Mouse (Mus musculus) heart, embryonic 16.5 days (tissue): ENCODE measurements at regions not wholly inside any gene's neighbourhood (a gene's known extent, or its start where the extent isn't known, plus 50 kb on each side); places are given as distances from the start of the nearest gene placed in this dataset.

Source experiments
- ATAC-seq: fragments of 200-750 bp; cut with Nextera tagmentation; replicated peaks from 2 replicates; pipeline ENCODE4 v1.8.0; 2017; ENCODE audit warnings: moderate number of reproducible peaks; ENCODE audit not compliant: insufficient read depth, low FRiP score; ENCODE audit errors: extremely low read depth
- H3K27ac ChIP-seq: fragments of 300-500 bp; sonication (generic); 2 replicates; pipeline ENCODE4 v1.5.1; 2014; ENCODE audit warnings: mild to moderate bottlenecking, low read length, control low read depth, moderate library complexity
- H3K27me3 ChIP-seq: fragments of 300-500 bp; sonication (generic); 2 replicates; pipeline ENCODE4 v1.6.1; 2014; ENCODE audit warnings: low read length, mixed read lengths; ENCODE audit not compliant: control insufficient read depth, insufficient read depth
- H3K36me3 ChIP-seq: fragments of 300-500 bp; sonication (generic); 2 replicates; pipeline ENCODE4 v1.6.1; 2014; ENCODE audit not compliant: control insufficient read depth, insufficient read depth
- H3K4me1 ChIP-seq: fragments of 300-500 bp; sonication (generic); 2 replicates; pipeline ENCODE4 v1.6.1; 2014; ENCODE audit warnings: low read length, mixed read lengths; ENCODE audit not compliant: control insufficient read depth, insufficient read depth
- H3K4me2 ChIP-seq: fragments of 300-500 bp; sonication (generic); 2 replicates; pipeline ENCODE4 v1.6.1; 2014; ENCODE audit warnings: low read depth, mild to moderate bottlenecking, control low read depth, low read length
- H3K4me3 ChIP-seq: fragments of 300-500 bp; sonication (generic); 2 replicates; pipeline ENCODE4 v1.5.1; 2014; ENCODE audit warnings: mild to moderate bottlenecking, control low read depth, low read length
- H3K9ac ChIP-seq: fragments of 300-500 bp; sonication (generic); 2 replicates; pipeline ENCODE4 v1.6.1; 2014; ENCODE audit warnings: low read length, control low read depth
- H3K9me3 ChIP-seq: fragments of 300-500 bp; sonication (generic); replicated peaks from 2 replicates; pipeline ENCODE4 v1.6.1; 2016; ENCODE audit warnings: low read length; ENCODE audit not compliant: control insufficient read depth
- WGBS: fragments of 180-500 bp; shearing (Covaris S2); extraction: QIAGEN DNeasy Blood & Tissue Kit; methylation state at CpG from one replicate; pipeline ENCODE4 v1.1.7; 2014; 5-methylcytosine and 5-hydroxymethylcytosine counted together

DNA sequence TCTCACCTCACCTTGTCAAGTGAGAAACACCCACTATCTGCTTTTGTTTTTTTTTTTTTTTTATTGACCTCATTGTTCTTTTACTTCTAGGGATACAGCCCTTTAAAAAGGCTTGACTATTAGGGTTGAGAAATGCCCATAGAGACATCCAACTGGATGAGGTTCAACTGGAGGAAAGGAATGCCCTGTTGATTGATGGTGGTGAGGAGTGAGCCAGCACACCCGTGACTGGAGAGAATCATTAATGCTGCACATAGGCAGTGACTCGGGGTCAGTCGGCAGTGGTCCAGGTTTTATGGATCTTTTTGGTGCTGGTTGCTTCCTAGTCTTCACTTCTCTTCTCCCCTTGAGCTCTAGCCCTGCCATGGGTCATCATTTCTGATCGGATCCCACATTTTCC, 82.9 kb upstream of the Cryz start:
- Histone ChIP-seq H3K27me3 (no peaks in the 10 kb centered on the region), H3K4me2 (no peak overlapping the region), H3K9me3 (no peaks in the 10 kb centered on the region), H3K4me1 (no peaks in the 10 kb centered on the region), H3K27ac (no peak overlapping the region), H3K9ac (no peak overlapping the region), H3K4me3 (no peak overlapping the region), H3K36me3 (no peaks in the 10 kb centered on the region)
- ATAC-seq: no peak
- WGBS: 70% methylated on average over 4 of the region's 4 CpGs

DNA sequence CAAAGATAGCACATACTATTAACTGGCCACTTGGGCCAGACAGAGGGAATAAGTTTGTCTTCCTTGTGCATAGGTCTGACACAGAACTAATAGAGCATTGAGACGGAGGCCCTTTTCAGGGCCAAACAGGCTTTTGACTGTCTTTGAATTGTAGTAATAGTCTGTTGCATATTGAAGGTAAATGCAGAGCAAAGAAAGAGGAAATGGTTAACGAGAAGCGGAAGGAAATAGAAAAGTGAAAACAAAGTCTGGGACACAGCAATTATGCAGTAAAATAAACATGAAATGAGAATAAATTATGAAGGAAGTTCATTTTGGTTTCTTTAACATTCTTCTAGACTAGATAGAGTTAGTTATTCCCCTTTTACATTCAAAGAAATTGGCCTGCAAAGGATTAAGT, 86.4 kb upstream of the Cryz start:
- Histone ChIP-seq H3K4me2 (no peak overlapping the region), H3K9ac (no peak overlapping the region), H3K4me1 (no peaks in the 10 kb centered on the region), H3K36me3 (no peaks in the 10 kb centered on the region), H3K27me3 (no peaks in the 10 kb centered on the region), H3K9me3 (no peaks in the 10 kb centered on the region), H3K4me3 (no peak overlapping the region), H3K27ac (no peak overlapping the region)
- WGBS: 77% methylated on average over 3 of the region's 3 CpGs
- no peak for ATAC-seq

DNA sequence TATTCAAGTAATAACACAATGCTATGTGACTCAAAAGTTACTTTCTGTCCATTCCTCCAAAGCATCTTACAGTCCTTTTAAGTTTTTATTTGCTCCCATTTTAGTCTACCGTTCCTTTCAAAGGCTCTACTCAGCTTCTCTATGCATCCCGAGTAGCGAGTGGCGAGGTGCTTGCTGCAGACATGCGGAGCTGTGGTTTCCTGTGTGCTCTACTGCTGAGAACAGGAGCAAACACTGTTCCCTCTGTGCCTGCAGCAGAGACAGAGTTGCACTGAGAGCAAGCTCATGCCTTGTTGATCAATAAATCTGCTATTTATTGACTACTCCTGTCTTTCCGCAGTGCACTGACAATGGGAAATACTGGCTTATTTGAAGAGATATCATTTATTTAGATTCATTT, 87.1 kb upstream of the Cryz start:
- Histone ChIP-seq H3K4me2 (no peak overlapping the region), H3K27me3 (no peaks in the 10 kb centered on the region), H3K9me3 (no peaks in the 10 kb centered on the region), H3K36me3 (no peaks in the 10 kb centered on the region), H3K4me1 (no peaks in the 10 kb centered on the region), H3K4me3 (no peak overlapping the region), H3K9ac (no peak overlapping the region), H3K27ac (no peak overlapping the region)
- no peak for ATAC-seq
- WGBS: 73% methylated on average over 6 of the region's 6 CpGs

DNA sequence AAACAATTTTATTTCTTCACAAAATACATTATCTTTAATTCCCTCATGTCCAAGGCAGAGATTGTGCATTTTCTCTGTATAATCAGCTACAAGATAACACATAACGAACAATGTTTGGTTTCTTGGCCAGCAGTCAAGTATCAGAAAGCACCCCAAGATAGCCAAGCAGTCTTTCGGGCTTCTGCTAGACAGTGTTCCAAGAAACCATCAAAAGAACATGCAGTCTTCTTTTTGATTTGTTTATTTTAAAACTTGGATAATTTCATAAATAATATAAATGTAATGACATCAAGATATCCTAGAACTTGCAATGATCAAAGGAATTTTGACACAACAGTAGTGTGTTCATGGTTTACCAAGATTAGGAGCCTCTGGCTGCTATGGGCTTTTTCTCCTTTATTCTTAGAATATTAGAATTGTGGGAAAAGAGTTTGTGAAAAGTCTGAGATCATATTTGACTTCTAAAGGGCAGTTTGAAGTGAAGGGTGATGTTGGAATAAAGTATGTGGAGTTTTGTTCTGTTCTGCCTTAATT, 103.1 kb upstream of the Cryz start:
- Histone ChIP-seq H3K4me2 (no peak overlapping the region), H3K36me3 (no peaks in the 10 kb centered on the region), H3K4me1 (no peaks in the 10 kb centered on the region), H3K4me3 (no peak overlapping the region), H3K27ac (no peak overlapping the region), H3K27me3 (no peaks in the 10 kb centered on the region), H3K9ac (no peak overlapping the region), H3K9me3 (no peaks in the 10 kb centered on the region)
- no peak for ATAC-seq
- 40% methylated on average over 2 of the region's 2 CpGs for WGBS

DNA sequence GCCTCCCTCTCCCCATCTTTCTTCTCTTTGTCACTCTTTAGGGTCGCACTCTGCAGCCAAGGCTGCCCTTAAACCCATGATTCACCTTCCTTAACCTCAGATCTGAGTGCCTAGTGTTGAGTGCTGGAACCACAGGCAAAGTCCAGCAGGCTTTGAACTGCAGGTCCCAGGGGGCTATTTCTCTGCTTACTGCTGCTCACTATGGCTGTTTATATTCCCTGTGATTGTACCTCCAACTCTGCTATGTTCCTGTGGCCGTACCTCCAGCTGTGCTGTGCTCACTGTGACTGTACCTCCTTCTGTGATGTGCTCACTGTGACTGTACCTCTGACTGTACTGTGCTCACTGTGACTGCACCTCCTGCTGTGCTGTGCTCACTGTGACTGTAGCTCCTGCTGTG, 124.1 kb upstream of the Cryz start:
- peaks cover 9% of the 10 kb centered on the region for H3K4me1 ChIP-seq

DNA sequence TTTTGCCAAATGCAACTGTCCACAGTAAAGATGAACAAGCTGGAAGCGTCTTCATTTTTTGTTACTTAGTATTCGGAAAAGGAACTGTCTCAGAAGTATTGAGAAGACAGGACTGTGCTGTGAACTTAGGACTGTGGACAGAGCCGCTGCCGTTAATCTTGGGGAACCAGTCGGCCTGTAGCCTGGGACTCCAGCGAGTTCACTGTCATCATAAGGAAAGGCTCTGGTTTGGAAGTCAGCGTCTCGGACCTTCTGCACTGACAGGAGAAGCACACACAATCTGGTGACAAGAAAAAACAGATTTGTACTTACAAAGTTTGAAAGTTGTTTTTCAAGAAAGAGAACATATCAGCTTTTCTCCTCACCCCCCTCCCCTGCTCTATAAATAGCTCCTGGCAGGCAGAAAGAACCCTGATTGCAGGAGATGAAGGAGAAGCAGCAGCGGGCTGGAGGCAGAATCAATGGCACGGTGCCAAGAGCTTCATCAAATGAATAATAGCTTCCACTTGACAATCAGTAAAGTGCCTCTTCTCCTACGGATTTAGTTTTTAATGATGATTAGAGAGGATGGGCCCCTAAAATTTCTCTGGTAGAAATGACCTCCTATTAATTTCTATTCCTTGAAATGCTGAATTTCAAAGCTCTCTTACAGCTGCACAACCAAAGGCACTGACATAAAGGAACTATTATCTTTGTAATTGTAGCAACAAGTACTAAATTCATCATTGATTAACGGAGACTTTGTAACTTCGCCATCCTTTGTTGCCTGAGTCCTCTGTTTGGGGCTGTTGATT, 128.7 kb upstream of the Cryz start:
- peak overlapping the region; percentile 36 for H3K4me3 ChIP-seq
- H3K4me2 ChIP-seq: peak overlapping the region; percentile 59
- ATAC-seq: peak; percentile 52; the same call in 1 of the 2 replicates
- H3K9ac ChIP-seq: no peak overlapping the region
- H3K4me1 ChIP-seq: peaks cover 10% of the 10 kb centered on the region
- no peaks in the 10 kb centered on the region for H3K9me3 ChIP-seq
- no peaks in the 10 kb centered on the region for H3K36me3 ChIP-seq
- 0 out of 2 replicates have a peak overlapping the region, but pooled peaks have one; percentile 21 for H3K27ac ChIP-seq
- WGBS: 17% methylated on average over 13 of the region's 13 CpGs
- 0 out of 2 replicates have a peak, but pooled peaks cover 2% of the 10 kb centered on the region for H3K27me3 ChIP-seq

More for the DNA sequence above, 124.1 kb upstream of the Cryz start:
- H3K4me3 ChIP-seq: no peak overlapping the region
- no peaks in the 10 kb centered on the region for H3K36me3 ChIP-seq
- WGBS: 83% methylated on average over 2 of the region's 2 CpGs
- H3K9me3 ChIP-seq: no peaks in the 10 kb centered on the region
- no peak overlapping the region for H3K27ac ChIP-seq
- no peak for ATAC-seq
- no peak overlapping the region for H3K4me2 ChIP-seq
- H3K27me3 ChIP-seq: no peaks in the 10 kb centered on the region
- no peak overlapping the region for H3K9ac ChIP-seq

DNA sequence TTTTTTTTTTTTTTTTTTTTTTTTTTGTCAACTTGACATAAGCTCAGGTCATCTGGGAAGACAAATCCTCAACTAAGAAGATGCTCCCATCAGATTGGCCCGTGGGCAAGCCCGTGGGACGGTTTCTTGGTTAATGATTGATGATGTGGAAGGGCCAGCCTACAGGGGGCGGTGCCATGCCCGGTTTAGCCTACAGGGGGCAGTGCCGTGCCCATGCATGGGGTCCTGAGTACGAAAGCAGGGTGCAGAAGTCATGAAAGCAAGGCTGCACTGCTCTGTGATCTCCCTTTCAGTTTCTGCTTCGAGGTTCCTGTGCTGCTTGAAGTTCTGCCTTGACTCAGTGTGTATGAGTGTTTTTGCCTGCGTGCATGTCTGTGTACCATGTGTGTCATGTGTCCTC, 127.7 kb upstream of the Lhx8 start:
- Histone ChIP-seq H3K4me2 (no peak overlapping the region), H3K27me3 (no peaks in the 10 kb centered on the region), H3K4me3 (no peak overlapping the region), H3K9ac (no peak overlapping the region), H3K4me1 (no peaks in the 10 kb centered on the region), H3K9me3 (no peaks in the 10 kb centered on the region), H3K36me3 (no peaks in the 10 kb centered on the region), H3K27ac (no peak overlapping the region)
- no peak for ATAC-seq
- 78% methylated on average over 9 of the region's 9 CpGs for WGBS

DNA sequence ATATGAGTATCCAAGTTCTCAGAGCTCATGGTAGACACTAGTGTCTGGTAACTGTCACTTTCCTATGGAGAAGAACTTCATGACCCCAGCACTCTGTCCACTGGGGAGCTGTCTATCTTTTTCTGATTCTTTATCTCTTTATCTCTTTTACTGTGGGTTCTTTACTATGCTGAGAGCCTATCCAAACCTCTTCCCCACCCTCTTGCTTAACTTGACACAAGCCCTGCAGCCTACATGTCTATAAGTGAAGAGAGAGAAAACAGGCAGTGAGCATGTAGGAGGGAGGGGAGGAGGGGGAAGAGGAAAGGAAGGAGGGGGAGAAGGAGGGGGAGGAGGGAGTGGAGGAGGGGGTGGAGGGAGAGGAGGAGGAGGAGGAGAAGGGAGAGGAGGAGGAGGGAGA, 122.6 kb upstream of the Lhx8 start:
- H3K36me3 ChIP-seq: no peaks in the 10 kb centered on the region
- H3K4me2 ChIP-seq: no peak overlapping the region
- H3K4me3 ChIP-seq: no peak overlapping the region
- H3K27ac ChIP-seq: no peak overlapping the region
- no peaks in the 10 kb centered on the region for H3K27me3 ChIP-seq
- no peaks in the 10 kb centered on the region for H3K4me1 ChIP-seq
- H3K9ac ChIP-seq: no peak overlapping the region
- no peaks in the 10 kb centered on the region; the same call in none of the 2 replicates for H3K9me3 ChIP-seq
- no peak; the same call in 1 of the 2 replicates for ATAC-seq

DNA sequence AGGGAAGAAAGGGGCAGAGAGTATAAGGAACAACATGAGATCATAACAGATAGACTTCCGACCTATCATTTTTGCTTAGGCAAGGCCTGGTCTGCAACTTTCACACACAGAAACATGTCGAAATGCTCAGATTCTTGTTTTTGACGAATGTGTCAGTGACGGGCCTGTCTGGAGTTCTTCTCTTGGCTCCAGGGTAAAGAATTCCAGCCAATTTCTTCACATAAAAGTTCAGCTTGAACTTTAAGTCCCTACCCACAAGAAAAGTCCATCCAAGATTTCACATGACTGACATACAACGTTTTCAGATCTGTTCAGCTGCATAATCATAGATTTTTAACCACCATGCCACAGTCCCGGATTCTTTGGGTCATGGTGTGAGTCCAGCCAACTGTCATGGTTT, 122.1 kb upstream of the Lhx8 start:
- H3K9me3 ChIP-seq: no peaks in the 10 kb centered on the region; the same call in none of the 2 replicates
- ATAC-seq: peak; percentile 37; the same call in 1 of the 2 replicates
- no peak overlapping the region for H3K27ac ChIP-seq
- H3K4me3 ChIP-seq: no peak overlapping the region
- H3K27me3 ChIP-seq: no peaks in the 10 kb centered on the region
- no peaks in the 10 kb centered on the region for H3K4me1 ChIP-seq
- 51% methylated on average over 6 of the region's 6 CpGs for WGBS
- no peak overlapping the region for H3K4me2 ChIP-seq
- no peak overlapping the region for H3K9ac ChIP-seq
- H3K36me3 ChIP-seq: no peaks in the 10 kb centered on the region
